Mouse (Mus musculus): ENCODE measurements at regions not wholly inside any gene's neighbourhood (a gene's known extent, or its start where the extent isn't known, plus 50 kb on each side); places are given as distances from the start of the nearest gene placed in this dataset.
"Not testable (repeated sequence)": the region's sequence is repeated elsewhere in the genome, so short reads cannot be mapped to it uniquely, and the experiment has no call there.

- ATAC-seq (replicated peaks; ENCODE audit: low FRiP score), result peak; percentile 74
- Histone ChIP-seq H3K4me3 (replicated peaks) (no peak overlapping the region), H3K4me1 (no peaks in the 10 kb centered on the region), H3K9me3 (replicated peaks) (no peaks in the 10 kb centered on the region), H3K4me2 (no peak overlapping the region), H3K27me3 (no peaks in the 10 kb centered on the region), H3K27ac (no peak overlapping the region), H3K9ac (no peak overlapping the region), H3K36me3 (no peaks in the 10 kb centered on the region)
- WGBS, result 22% methylated on average over 4 of the region's 4 CpGs
Observed at GRCm38 (mm10) chr3:8026325-8027017, 1406.2 kb upstream of the 1700008P02Rik start.

- H3K27me3 ChIP-seq, result no peaks in the 10 kb centered on the region
- H3K9ac ChIP-seq, result no peak overlapping the region
- H3K27ac ChIP-seq, result no peak overlapping the region
- no peak overlapping the region for H3K4me3 ChIP-seq (replicated peaks)
- no peaks in the 10 kb centered on the region for H3K36me3 ChIP-seq
- no peak for ATAC-seq (replicated peaks; ENCODE audit: low FRiP score)
- no peaks in the 10 kb centered on the region for H3K9me3 ChIP-seq (replicated peaks)
- H3K4me2 ChIP-seq, result no peak overlapping the region
- 86% methylated on average over 10 of the region's 10 CpGs for WGBS
- no peaks in the 10 kb centered on the region for H3K4me1 ChIP-seq
Observed at GRCm38 (mm10) chr3:8022654-8023053, 1402.4 kb upstream of the 1700008P02Rik start.

GRCm38 (mm10) chr3:8017489-8017888, 1397.2 kb upstream of the 1700008P02Rik start:
- 83% methylated on average over 3 of the region's 3 CpGs for WGBS
- no peaks in the 10 kb centered on the region for H3K27me3 ChIP-seq
- H3K4me3 ChIP-seq (replicated peaks), result no peak overlapping the region
- no peaks in the 10 kb centered on the region for H3K4me1 ChIP-seq
- no peak for ATAC-seq (replicated peaks; ENCODE audit: low FRiP score)
- no peaks in the 10 kb centered on the region for H3K9me3 ChIP-seq (replicated peaks)
- no peak overlapping the region for H3K9ac ChIP-seq
- H3K4me2 ChIP-seq, result no peak overlapping the region
- no peak overlapping the region for H3K27ac ChIP-seq
- no peaks in the 10 kb centered on the region for H3K36me3 ChIP-seq

GRCm38 (mm10) chr3:8016945-8017344, 1396.7 kb upstream of the 1700008P02Rik start:
- no peaks in the 10 kb centered on the region for H3K36me3 ChIP-seq
- no peak overlapping the region for H3K9ac ChIP-seq
- H3K27me3 ChIP-seq, result no peaks in the 10 kb centered on the region
- no peak for ATAC-seq (replicated peaks; ENCODE audit: low FRiP score)
- no peak overlapping the region for H3K27ac ChIP-seq
- no peaks in the 10 kb centered on the region for H3K4me1 ChIP-seq
- no peaks in the 10 kb centered on the region for H3K9me3 ChIP-seq (replicated peaks)
- no peak overlapping the region for H3K4me3 ChIP-seq (replicated peaks)
- H3K4me2 ChIP-seq, result no peak overlapping the region

- Histone ChIP-seq H3K9me3 (replicated peaks) (no peaks in the 10 kb centered on the region), H3K36me3 (no peaks in the 10 kb centered on the region), H3K4me1 (no peaks in the 10 kb centered on the region), H3K4me3 (replicated peaks) (no peak overlapping the region), H3K27ac (no peak overlapping the region), H3K9ac (no peak overlapping the region), H3K27me3 (no peaks in the 10 kb centered on the region), H3K4me2 (no peak overlapping the region)
- no peak for ATAC-seq (replicated peaks; ENCODE audit: low FRiP score)
- 80% methylated on average over 4 of the region's 4 CpGs for WGBS
Observed at GRCm38 (mm10) chr3:8009966-8010365, 1389.7 kb upstream of the 1700008P02Rik start.

- H3K9me3 ChIP-seq (replicated peaks), result no peaks in the 10 kb centered on the region
- H3K4me1 ChIP-seq, result no peaks in the 10 kb centered on the region
- 60% methylated on average over 10 of the region's 10 CpGs for WGBS
- no peak overlapping the region for H3K9ac ChIP-seq
- no peaks in the 10 kb centered on the region for H3K36me3 ChIP-seq
- peak overlapping the region; percentile 54; the same call in 1 of the 2 replicates for H3K27ac ChIP-seq
- H3K4me2 ChIP-seq, result no peak overlapping the region; the same call in 1 of the 2 replicates
- H3K27me3 ChIP-seq, result no peaks in the 10 kb centered on the region
- no peak overlapping the region for H3K4me3 ChIP-seq (replicated peaks)
- ATAC-seq (replicated peaks; ENCODE audit: low FRiP score), result peak; percentile 92
Observed at GRCm38 (mm10) chr3:8006708-8007395, 1386.6 kb upstream of the 1700008P02Rik start.

- H3K36me3 ChIP-seq, result no peaks in the 10 kb centered on the region
- 76% methylated on average over 5 of the region's 5 CpGs for WGBS
- H3K9ac ChIP-seq, result no peak overlapping the region
- H3K9me3 ChIP-seq (replicated peaks), result no peaks in the 10 kb centered on the region
- peak overlapping the region; percentile 66 for H3K27ac ChIP-seq
- H3K4me1 ChIP-seq, result no peaks in the 10 kb centered on the region
- H3K4me2 ChIP-seq, result no peak overlapping the region
- ATAC-seq (replicated peaks; ENCODE audit: low FRiP score), result peak; percentile 93
- H3K4me3 ChIP-seq (replicated peaks), result no peak overlapping the region
- H3K27me3 ChIP-seq, result no peaks in the 10 kb centered on the region
Observed at GRCm38 (mm10) chr3:8006273-8006672, 1386.0 kb upstream of the 1700008P02Rik start.

- not testable (repeated sequence) for H3K4me2 ChIP-seq; H3K4me3 ChIP-seq (replicated peaks); ATAC-seq (replicated peaks; ENCODE audit: low FRiP score); H3K4me1 ChIP-seq; H3K27me3 ChIP-seq; H3K9me3 ChIP-seq (replicated peaks); H3K36me3 ChIP-seq; H3K9ac ChIP-seq
- WGBS, result 80% methylated on average over 2 of the region's 2 CpGs
- H3K27ac ChIP-seq, result peak overlapping the region; percentile 66; the same call in 1 of the 2 replicates
Observed at GRCm38 (mm10) chr3:8005684-8006083, 1385.4 kb upstream of the 1700008P02Rik start.

- H3K4me2 ChIP-seq, result no peak overlapping the region
- H3K4me1 ChIP-seq, result no peaks in the 10 kb centered on the region
- H3K36me3 ChIP-seq, result no peaks in the 10 kb centered on the region
- no peak for ATAC-seq (replicated peaks; ENCODE audit: low FRiP score)
- H3K4me3 ChIP-seq (replicated peaks), result no peak overlapping the region
- H3K27me3 ChIP-seq, result no peaks in the 10 kb centered on the region
- H3K9me3 ChIP-seq (replicated peaks), result no peaks in the 10 kb centered on the region
- 90% methylated on average over 1 of the region's 1 CpGs for WGBS
- no peak overlapping the region for H3K9ac ChIP-seq
- H3K27ac ChIP-seq, result no peak overlapping the region
Observed at GRCm38 (mm10) chr3:8004271-8004670, 1384.0 kb upstream of the 1700008P02Rik start.

GRCm38 (mm10) chr3:8001027-8001426, 1380.8 kb upstream of the 1700008P02Rik start:
- 90% methylated on average over 4 of the region's 4 CpGs for WGBS
- H3K27me3 ChIP-seq, result no peaks in the 10 kb centered on the region

GRCm38 (mm10) chr3:7992322-7992721, 1372.1 kb upstream of the 1700008P02Rik start:
- Histone ChIP-seq H3K27ac (no peak overlapping the region), H3K27me3 (no peaks in the 10 kb centered on the region), H3K4me2 (no peak overlapping the region), H3K36me3 (no peaks in the 10 kb centered on the region), H3K9ac (no peak overlapping the region), H3K4me3 (replicated peaks) (no peak overlapping the region), H3K9me3 (replicated peaks) (no peaks in the 10 kb centered on the region), H3K4me1 (no peaks in the 10 kb centered on the region)
- 65% methylated on average over 2 of the region's 2 CpGs for WGBS
- ATAC-seq (replicated peaks; ENCODE audit: low FRiP score), result no peak

More at GRCm38 (mm10) chr3:8001027-8001426, 1380.8 kb upstream of the 1700008P02Rik start:
- H3K36me3 ChIP-seq, result no peaks in the 10 kb centered on the region
- no peaks in the 10 kb centered on the region for H3K4me1 ChIP-seq
- no peak overlapping the region for H3K4me2 ChIP-seq
- no peak overlapping the region for H3K9ac ChIP-seq
- no peak for ATAC-seq (replicated peaks; ENCODE audit: low FRiP score)
- H3K9me3 ChIP-seq (replicated peaks), result no peaks in the 10 kb centered on the region
- no peak overlapping the region for H3K4me3 ChIP-seq (replicated peaks)
- H3K27ac ChIP-seq, result no peak overlapping the region

- Histone ChIP-seq H3K36me3 (no peaks in the 10 kb centered on the region), H3K4me2 (no peak overlapping the region), H3K27ac (no peak overlapping the region), H3K9me3 (replicated peaks) (no peaks in the 10 kb centered on the region), H3K4me3 (replicated peaks) (no peak overlapping the region), H3K27me3 (no peaks in the 10 kb centered on the region), H3K9ac (no peak overlapping the region), H3K4me1 (no peaks in the 10 kb centered on the region)
- no peak for ATAC-seq (replicated peaks; ENCODE audit: low FRiP score)
- WGBS, result 41% methylated on average over 3 of the region's 3 CpGs
Observed at GRCm38 (mm10) chr3:7973287-7973686, 1353.0 kb upstream of the 1700008P02Rik start.
